Mouse (Mus musculus) adrenal gland, adult 2 months (tissue): ENCODE results near the gene Aif1. TPM values are rescaled to one million over a fixed set of nuclear protein-coding genes. Genes with fewer than 3 reads are reported as not detected.

Source experiments
- microRNA-seq, 2 experiments: library from miRNA; unstranded; fragments of <30 nt; microRNA quantifications; one replicate each; pipeline ENCODE4 v1.2.0; 2021
- polyA plus RNA-seq: library from polyadenylated mRNA; depleted of rRNA; stranded (reverse); fragments of >200 nt; gene quantifications from 2 replicates; pipeline ENCODE4 v1.2.3, GENCODE M21; 2012; rRNA removed
- total RNA-seq, 2 experiments: library from RNA; stranded (reverse); gene quantifications; 2 replicates each; pipeline ENCODE4 v1.2.3; 2021

Aif1 gene
- total and polyA plus RNA-seq, 3 experiments = 0.46 to 6.4 (median 3.4) TPM

Small RNAs within 50 kb of the gene (microRNA-seq; reads per million reads assigned to microRNA genes)
- gene Mir6973a = 0 reads per million in 2 experiments
- gene Mir6974 = 0 reads per million in 2 experiments

Other genes starting within 250 kb of the Aif1 start
Only the 30 nearest of the 39 such genes appear.
- gene Vwa7, start 159.5 kb downstream of the Aif1 start, total RNA-seq = under 1 TPM; 0.26 to 0.55 TPM
- 0.97 and 1.8 TPM in 2 replicates for gene Vwa7, start 159.5 kb downstream of the Aif1 start, polyA plus RNA-seq
- gene Sapcd1, start 148.1 kb downstream of the Aif1 start, total RNA-seq = under 1 TPM in 1 of 2 experiments, not detected in 1; 0.79 TPM
- 0.83 and 2.0 TPM in 2 replicates for gene Sapcd1, start 148.1 kb downstream of the Aif1 start, polyA plus RNA-seq
- under 1 TPM; 0.75 to 0.93 TPM for gene Msh5, start 129.3 kb downstream of the Aif1 start, total RNA-seq
- gene Msh5, start 129.3 kb downstream of the Aif1 start, polyA plus RNA-seq = 1.3 and 1.7 TPM in 2 replicates
- 100 to 1,000 TPM in 1 of 2 experiments, 10 to 100 TPM in 1; 80.8 to 136 TPM for gene Clic1, start 126.1 kb downstream of the Aif1 start, total RNA-seq
- 62.2 and 64.1 TPM in 2 replicates for gene Clic1, start 126.1 kb downstream of the Aif1 start, polyA plus RNA-seq
- 10 to 100 TPM in 1 of 2 experiments, 1 to 10 TPM in 1; 7.2 to 26.6 TPM for gene Ddah2, start 117.0 kb downstream of the Aif1 start, total RNA-seq
- gene Ddah2, start 117.0 kb downstream of the Aif1 start, polyA plus RNA-seq = 25.9 and 35.6 TPM in 2 replicates
- gene Ly6g6c, start 110.7 kb downstream of the Aif1 start, total RNA-seq = not detected
- gene Ly6g6c, start 110.7 kb downstream of the Aif1 start, polyA plus RNA-seq = not detected in 2 replicates
- not detected for gene Mpig6b, start 109.9 kb downstream of the Aif1 start, total RNA-seq
- gene Mpig6b, start 109.9 kb downstream of the Aif1 start, polyA plus RNA-seq = 0.06 TPM in 1 of 2 replicates, not detected in the other
- gene Ly6g6e, start 99.2 kb downstream of the Aif1 start, total RNA-seq = not detected
- 0.21 and 0.34 TPM in 2 replicates for gene Ly6g6e, start 99.2 kb downstream of the Aif1 start, polyA plus RNA-seq
- under 1 TPM in 1 of 2 experiments, not detected in 1; 0.45 TPM for gene Ly6g6d, start 98.0 kb downstream of the Aif1 start, total RNA-seq
- gene Ly6g6d, start 98.0 kb downstream of the Aif1 start, polyA plus RNA-seq = 0.57 and 1.1 TPM in 2 replicates
- gene Ly6g6f, start 90.5 kb downstream of the Aif1 start, total RNA-seq = not detected
- not detected in 2 replicates for gene Ly6g6f, start 90.5 kb downstream of the Aif1 start, polyA plus RNA-seq
- 10 to 100 TPM; 71.8 to 95.8 TPM for gene Abhd16a, start 86.8 kb downstream of the Aif1 start, total RNA-seq
- 219 and 291 TPM in 2 replicates for gene Abhd16a, start 86.8 kb downstream of the Aif1 start, polyA plus RNA-seq
- gene Ly6g5c, start 67.8 kb downstream of the Aif1 start, total RNA-seq = not detected
- gene Ly6g5c, start 67.8 kb downstream of the Aif1 start, polyA plus RNA-seq = not detected in 2 replicates
- under 1 TPM; 0.23 to 0.35 TPM for gene Ly6g5b, start 60.6 kb downstream of the Aif1 start, total RNA-seq
- gene Ly6g5b, start 60.6 kb downstream of the Aif1 start, polyA plus RNA-seq = 0.42 and 0.52 TPM in 2 replicates
- gene Gpank1, start 54.6 kb downstream of the Aif1 start, total RNA-seq = 10 to 100 TPM; 12.4 to 12.8 TPM
- 13.3 and 15.8 TPM in 2 replicates for gene Gpank1, start 54.6 kb downstream of the Aif1 start, polyA plus RNA-seq
- 100 to 1,000 TPM; 212 to 337 TPM for gene Csnk2b, start 54.0 kb downstream of the Aif1 start, total RNA-seq
- 358 and 360 TPM in 2 replicates for gene Csnk2b, start 54.0 kb downstream of the Aif1 start, polyA plus RNA-seq
- gene D17H6S53E, start 49.7 kb downstream of the Aif1 start, total RNA-seq = 10 to 100 TPM; 23.4 to 32.0 TPM
- 27.7 and 45.5 TPM in 2 replicates for gene D17H6S53E, start 49.7 kb downstream of the Aif1 start, polyA plus RNA-seq
- under 1 TPM in 1 of 2 experiments, not detected in 1; 0.78 TPM for gene Apom, start 44.0 kb downstream of the Aif1 start, total RNA-seq
- 0.22 TPM in 1 of 2 replicates, not detected in the other for gene Apom, start 44.0 kb downstream of the Aif1 start, polyA plus RNA-seq
- gene Bag6, start 40.9 kb downstream of the Aif1 start, total RNA-seq = 100 to 1,000 TPM; 389 to 403 TPM
- 433 and 470 TPM in 2 replicates for gene Bag6, start 40.9 kb downstream of the Aif1 start, polyA plus RNA-seq
- gene Prrc2a, start 11.2 kb downstream of the Aif1 start, total RNA-seq = 100 to 1,000 TPM; 205 to 258 TPM
- gene Prrc2a, start 11.2 kb downstream of the Aif1 start, polyA plus RNA-seq = 598 and 625 TPM in 2 replicates
- 1 to 10 TPM; 5.0 to 7.6 TPM for gene Lst1, start 12.4 kb upstream of the Aif1 start, total RNA-seq
- gene Lst1, start 12.4 kb upstream of the Aif1 start, polyA plus RNA-seq = 3.6 and 4.6 TPM in 2 replicates
- 1 to 10 TPM; 1.8 to 7.7 TPM for gene Ltb, start 18.4 kb upstream of the Aif1 start, total RNA-seq
- gene Ltb, start 18.4 kb upstream of the Aif1 start, polyA plus RNA-seq = 5.8 and 8.5 TPM in 2 replicates
- gene Tnf, start 25.9 kb upstream of the Aif1 start, total RNA-seq = under 1 TPM; 0.35 to 0.52 TPM
- 0.62 and 1.0 TPM in 2 replicates for gene Tnf, start 25.9 kb upstream of the Aif1 start, polyA plus RNA-seq
- under 1 TPM; 0.26 to 0.35 TPM for gene Lta, start 29.3 kb upstream of the Aif1 start, total RNA-seq
- gene Lta, start 29.3 kb upstream of the Aif1 start, polyA plus RNA-seq = 0.18 and 0.33 TPM in 2 replicates
- gene Gm16181, start 44.8 kb upstream of the Aif1 start, total RNA-seq = not detected
- 0.31 and 1.3 TPM in 2 replicates for gene Gm16181, start 44.8 kb upstream of the Aif1 start, polyA plus RNA-seq
- 1 to 10 TPM; 5.6 to 5.7 TPM for gene Atp6v1g2, start 57.6 kb upstream of the Aif1 start, total RNA-seq
- 7.2 and 8.5 TPM in 2 replicates for gene Atp6v1g2, start 57.6 kb upstream of the Aif1 start, polyA plus RNA-seq
- 10 to 100 TPM; 14.1 to 19.4 TPM for gene Nfkbil1, start 59.7 kb upstream of the Aif1 start, total RNA-seq
- gene Nfkbil1, start 59.7 kb upstream of the Aif1 start, polyA plus RNA-seq = 52.3 and 57.6 TPM in 2 replicates
- 100 to 1,000 TPM; 192 to 200 TPM for gene Ddx39b, start 65.7 kb upstream of the Aif1 start, total RNA-seq
- 164 and 180 TPM in 2 replicates for gene Ddx39b, start 65.7 kb upstream of the Aif1 start, polyA plus RNA-seq
- gene H2-D1, start 86.7 kb upstream of the Aif1 start, total RNA-seq = 100 to 1,000 TPM; 172 to 281 TPM
- 473 and 543 TPM in 2 replicates for gene H2-D1, start 86.7 kb upstream of the Aif1 start, polyA plus RNA-seq
- gene H2-Q1, start 144.3 kb upstream of the Aif1 start, total RNA-seq = 1 to 10 TPM in 1 of 2 experiments, under 1 TPM in 1; 0.98 to 3.6 TPM
- 0.04 TPM in 1 of 2 replicates, not detected in the other for gene H2-Q1, start 144.3 kb upstream of the Aif1 start, polyA plus RNA-seq
- 1 to 10 TPM in 1 of 2 experiments, under 1 TPM in 1; 0.61 to 2.5 TPM for gene H2-Q2, start 166.2 kb upstream of the Aif1 start, total RNA-seq
- 0.27 TPM in 1 of 2 replicates, not detected in the other for gene H2-Q2, start 166.2 kb upstream of the Aif1 start, polyA plus RNA-seq